Mouse (Mus musculus) heart, postnatal 4 days (tissue): Measurements from ENCODE around the gene Prkca. TPM values are rescaled to one million over a fixed set of nuclear protein-coding genes. Genes with fewer than 3 reads are reported as not detected.

ENCODE experiments used
- DNase-seq: peaks from one replicate; pipeline ENCODE4 v3.0.0; 2021
- total RNA-seq, 2 experiments: library from RNA; stranded (reverse); gene quantifications; 2 replicates each; pipeline ENCODE4 v1.2.3; 2021

Prkca gene
- total RNA-seq, result 10 to 100 TPM; 52.2 to 57.1 TPM

DNA sequence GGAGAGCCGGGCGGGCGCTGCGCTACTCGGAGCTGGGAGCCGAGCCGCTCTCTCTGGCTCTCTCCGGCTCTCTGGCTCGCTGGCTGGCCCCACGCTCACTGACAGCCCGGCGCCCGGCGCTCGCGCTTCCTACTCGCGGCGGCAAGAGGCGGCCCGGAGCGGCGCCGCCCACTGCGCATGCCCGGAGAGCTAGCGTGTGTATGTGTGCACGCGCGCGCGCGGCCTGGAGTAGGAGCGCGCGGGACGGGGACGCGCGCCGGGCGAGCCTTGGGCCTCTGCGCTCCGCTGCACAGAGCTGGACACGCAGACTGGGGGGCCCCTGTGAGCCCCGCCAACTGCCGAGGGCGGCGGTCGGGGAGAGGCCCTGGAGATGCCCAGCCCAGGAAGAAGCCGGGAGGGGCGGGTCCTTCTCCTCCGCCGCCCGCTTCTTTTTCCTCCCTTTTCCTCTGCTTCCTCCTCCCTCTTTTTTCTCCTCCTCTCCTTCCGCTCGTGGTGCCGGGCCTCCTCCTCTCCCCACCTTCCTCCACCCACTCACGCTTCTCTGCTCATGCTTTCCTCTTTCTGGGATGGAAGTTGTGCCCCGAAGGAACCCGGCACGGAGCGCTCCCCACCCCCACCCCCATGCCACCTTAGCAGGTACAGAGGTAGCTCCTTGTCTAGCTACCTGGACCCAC is at the start of gene Prkca:
TSS of gene Prkca (minus strand) at position 140 of the 674 bp plus-strand sequence.
- DNase-seq, result peak; percentile 94

DNA sequence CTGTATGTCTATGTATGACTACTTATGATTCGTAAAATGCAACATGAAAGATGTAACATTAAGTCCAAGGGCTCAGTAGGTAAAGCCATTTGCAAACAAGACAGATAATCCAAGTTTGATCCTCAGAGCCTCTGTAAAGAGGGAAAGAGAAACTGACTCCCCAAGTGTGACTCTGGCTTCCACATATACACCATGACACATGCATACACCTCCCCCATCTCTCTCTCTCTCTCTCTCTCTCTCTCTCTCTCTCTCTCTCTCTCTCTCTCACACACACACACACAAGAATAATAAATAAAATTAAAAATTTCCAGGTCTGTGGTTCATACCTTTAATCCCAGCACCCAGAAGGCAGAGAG is 41.9 kb upstream of the Prkca start:
- DNase-seq, result no peak

DNA sequence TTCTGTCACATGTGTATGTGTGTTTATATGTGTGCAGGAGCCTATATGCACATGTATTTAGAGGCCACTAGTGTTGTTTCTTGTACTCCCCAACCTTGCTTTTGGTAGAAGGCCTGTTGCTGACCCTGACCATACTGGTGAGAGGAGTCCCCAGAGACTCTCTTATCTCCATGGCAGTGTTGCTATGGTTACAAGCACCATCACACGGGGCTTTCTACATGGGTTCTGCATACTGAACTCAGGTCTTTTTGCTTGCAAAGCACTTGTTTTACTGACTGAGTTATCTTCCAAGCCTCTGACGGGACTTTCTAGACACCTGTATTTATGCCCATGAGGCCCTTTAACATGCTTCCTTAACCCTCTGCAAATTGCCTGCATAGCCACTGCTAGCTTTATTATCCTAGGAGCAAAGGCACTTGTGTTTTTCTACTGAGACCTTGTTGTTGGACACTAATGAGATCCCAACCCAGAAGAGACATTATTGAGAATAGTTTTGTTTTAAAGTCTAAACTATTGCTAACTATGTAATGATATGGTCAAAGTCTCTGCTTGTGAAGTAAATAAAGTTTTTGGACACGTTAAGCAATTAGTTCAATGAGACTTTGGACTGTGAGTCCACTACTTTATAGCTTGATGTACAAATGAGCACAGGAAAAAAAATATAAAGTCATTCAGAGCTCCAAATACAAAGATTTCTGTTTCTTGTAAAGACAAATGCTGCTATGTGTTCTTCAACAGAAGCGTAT is 41.4 kb upstream of the Prkca start:
- no peak for DNase-seq

DNA sequence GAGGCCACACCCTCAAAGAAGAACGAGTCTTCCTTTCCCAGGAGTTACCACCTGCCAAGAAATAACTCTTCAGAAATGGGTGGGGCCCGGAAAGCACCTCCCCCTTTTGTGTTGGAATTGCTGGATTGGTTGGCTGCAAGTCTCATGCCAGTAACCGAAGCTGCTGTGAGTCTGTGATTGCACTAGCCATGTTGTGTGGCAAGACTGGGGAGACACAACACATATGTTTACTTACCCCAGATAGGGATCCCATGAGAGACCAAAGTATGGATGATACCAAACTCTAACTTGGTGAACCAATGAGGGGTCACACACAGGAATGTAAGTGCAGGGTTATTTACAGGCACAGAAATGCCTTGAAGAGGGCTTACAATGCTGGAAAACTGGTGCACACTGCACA is 38.9 kb upstream of the Prkca start:
- no peak for DNase-seq

DNA sequence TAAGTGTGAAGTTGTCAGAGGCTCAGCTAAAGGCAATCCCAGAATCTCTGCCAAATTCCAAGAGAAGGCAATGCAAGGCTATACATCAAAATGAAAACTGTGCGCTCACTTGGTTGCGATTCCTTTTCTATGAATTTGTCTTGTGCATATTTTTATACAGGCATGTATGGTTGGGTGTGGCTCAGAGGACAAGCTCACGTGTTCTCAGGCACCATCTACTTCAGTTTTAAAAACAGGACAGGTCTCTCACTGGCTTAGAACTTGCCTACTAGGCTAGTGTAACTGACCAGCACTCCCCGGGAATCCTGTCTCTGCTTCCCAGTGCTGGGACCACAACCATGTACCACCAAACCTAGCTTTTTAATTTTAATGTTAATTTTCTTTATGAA is 34.6 kb upstream of the Prkca start:
- no peak for DNase-seq

DNA sequence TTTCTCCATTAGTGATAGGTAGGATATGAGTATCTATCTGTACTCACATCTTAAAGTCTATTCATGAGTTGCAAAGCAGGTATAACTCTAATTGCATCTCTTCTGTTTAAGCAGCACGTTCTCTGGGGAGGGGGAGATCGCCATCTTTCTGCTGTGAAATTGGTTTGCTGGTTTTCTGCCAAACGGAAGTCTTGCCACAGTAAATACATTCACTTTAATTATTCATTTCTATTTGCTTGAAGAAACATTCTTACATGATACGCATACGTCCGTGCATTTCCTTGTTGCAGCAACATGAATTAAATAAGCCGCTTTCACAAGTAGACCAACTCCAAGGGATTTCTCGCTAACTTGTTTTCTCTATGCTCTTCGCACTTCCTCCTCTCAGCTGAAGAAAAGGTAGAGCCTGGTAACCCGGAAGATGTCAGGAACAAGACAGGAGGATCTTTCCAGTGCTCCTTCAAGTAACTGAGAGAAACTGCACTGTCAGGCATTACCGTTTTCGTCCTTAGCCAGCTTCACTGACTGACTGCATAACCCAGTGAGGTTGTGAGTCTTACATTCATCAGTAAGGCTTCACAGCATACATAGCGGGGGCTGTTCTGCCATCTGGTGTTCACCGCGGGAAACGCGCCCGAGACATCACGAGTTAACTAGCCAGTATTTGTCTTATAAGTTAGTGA is 34.1 kb upstream of the Prkca start:
- peak; percentile 83 for DNase-seq

DNA sequence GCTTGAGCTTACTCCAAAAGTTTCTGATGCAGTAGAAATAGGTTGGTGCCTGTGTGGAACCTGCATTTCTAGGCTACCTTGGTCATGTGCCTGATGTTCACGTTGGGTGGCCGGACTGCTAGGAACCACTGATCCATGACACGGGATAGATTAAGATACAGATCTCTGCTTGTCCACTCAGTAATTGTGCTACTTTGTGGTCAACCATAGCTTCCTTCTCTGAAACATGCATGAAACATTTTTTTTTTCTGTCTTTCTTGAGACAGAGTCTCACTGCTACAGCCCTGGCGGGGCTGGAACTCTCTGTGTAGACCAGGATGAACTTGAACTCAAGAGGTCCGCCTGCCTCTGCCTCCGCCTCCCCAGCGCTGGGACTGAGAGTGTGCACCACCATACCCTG is 33.1 kb upstream of the Prkca start:
- DNase-seq, result no peak

DNA sequence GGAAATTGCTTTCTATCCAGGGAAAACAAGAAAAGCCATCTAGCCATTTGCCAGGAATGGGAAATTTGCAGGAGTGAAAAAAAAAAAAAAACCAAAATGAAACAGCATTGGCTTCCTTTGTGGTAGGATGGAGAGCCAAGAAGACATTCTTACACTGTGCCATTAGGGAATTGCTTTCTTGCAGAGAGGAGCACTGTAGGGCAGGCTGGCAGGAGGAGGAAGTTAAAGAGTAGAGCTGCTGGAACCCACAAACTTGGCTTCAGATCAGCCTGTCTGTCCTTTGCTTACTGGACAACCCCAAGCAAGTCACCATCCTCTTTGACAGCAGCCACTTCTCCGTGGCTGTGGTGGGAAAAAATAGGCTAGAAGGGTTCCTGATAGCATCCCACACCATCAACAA is 23.3 kb upstream of the Prkca start:
- DNase-seq, result no peak

DNA sequence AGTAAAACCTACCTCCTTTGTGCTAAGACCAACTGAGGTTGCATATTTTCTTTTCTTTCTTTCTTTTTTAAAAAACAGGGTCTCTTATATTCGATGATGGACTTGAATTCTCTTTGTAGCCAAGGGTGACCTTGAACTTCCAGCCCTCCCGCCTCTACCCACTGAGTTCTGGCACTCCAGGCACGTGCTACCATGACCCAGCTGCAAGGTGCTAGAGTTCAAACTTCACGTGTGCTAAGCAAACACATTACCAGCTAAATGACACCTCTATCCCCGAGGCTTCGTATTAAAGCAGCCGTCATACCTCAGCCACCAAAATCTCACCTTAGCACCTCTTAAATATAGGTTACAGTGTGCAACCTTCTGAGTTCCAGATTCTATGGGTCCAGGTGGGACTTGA is 21.9 kb upstream of the Prkca start:
- DNase-seq, result no peak

DNA sequence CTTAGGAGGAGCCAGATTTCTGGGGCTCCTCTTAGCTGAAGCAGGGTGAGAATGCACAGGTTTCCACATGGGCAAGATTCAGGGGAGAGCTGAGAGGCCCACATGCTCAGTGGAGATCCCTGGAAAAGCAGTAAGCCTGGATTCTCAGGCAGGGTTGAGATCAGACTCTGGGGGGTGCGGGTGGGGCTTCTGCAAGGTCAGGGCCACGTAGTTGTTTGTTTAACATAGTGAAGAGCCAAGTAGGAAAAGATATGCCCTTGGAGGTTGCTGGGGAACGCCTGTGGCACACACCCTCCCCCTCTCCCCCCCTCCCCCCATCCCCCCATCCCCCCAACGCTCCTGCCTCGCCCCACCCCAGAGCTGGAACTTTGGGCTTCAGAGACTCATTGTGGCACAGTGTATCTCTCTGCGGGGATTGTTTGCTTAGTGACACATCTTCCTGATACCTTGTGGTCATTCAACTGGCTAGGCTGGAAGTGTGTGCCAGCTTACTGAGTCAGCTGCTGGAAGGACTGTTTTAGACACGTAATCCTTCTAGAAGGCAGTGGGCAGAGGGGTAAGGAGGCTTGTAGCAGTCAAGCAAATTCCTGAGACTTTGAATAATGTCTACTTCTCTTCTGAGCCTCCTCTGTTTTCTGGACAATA is 21.3 kb upstream of the Prkca start:
- DNase-seq, result peak; percentile 26

DNA sequence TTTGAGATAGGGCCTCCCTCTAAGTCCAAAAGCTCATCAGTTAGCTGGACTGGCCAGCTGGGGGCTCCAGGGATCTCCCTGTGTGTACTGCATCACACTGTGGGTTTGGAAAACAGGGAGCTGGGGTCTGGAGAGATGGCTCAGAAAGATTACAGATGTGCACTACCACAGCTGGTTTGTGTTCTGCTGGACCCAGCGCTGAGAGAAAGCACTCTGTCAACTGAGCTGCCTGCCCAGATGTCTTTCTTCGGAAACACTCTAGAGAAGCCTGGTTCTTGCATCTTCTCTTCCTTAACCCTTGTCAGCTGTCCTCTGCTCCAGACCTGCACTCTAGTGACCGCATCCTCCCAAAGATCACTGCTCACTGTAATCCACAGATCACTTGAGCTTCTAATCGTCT is 20.3 kb upstream of the Prkca start:
- DNase-seq, result no peak

DNA sequence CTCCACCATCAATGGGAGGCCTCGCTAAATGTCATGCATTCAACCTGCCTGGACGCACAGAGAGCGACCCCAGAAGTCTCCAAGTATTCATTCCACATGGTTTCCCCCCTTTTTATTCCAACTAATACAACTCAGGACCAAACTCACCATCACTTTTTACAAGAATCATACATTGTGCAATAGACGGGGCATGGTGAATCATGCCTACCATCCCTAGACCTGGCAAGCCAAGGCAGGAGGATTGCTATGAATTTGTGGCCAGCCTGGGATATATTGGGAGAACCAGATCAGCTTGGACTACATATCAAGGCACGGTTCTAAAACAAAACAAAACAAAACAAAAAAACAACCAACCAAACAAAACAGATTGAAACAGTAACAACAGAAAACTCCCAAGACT is 19.2 kb upstream of the Prkca start:
- no peak for DNase-seq

DNA sequence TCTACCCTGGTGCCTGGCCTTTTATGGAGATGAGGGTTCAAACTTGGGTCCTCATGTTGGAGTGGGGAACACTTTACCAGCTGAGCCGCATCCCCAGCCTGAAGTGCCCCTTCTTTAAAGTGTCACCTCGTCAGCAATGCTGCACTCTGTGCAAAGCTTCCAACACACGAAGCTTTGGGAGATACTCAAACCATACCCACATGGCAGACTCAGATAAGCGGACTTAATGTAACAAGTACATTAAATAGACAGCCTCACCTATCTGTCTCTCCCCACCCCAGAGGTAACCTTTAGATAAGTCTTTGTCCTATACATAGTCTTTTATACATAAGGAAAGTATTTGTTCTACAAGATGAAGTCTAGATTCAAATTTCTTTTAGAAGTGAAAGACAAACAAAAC is 17.3 kb upstream of the Prkca start:
- no peak for DNase-seq

DNA sequence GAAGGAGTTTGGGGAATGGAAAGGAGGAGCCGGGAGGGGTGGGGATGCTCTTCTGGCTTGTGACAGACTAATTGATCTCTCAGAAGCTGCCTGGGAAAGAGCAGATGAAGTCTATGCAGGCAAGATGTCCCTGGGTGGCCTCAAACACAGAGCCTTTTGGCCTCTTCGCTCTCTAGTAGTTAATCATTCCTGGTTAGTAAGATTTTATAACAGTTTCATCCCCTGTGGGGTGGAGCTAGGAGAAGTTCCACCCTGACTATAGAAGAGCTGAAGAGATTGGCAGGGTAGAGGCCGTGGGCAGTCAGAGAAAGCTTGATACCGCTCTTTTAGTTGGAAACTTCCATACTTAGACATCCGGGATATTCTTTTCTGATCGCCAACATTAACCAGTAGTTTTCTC is 15.2 kb upstream of the Prkca start:
- DNase-seq, result no peak

DNA sequence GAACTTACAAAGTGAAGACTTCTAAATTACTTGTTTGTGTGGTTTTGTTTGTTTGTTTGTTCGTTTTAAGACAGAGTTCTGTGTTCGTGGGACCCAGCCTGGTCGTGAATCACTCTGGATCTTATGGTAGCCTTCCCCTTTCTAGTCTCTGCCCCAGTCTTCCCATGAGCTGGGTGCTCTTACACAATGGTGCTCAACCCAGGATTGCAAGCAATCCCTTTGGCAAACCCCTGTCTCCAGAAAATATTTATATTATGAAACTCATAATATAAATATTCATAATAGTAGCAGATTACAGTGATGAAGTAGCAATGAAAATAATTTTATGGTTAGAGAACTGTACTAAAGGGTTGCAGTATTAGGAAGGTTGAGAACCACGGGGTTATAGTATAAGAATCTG is 12.3 kb upstream of the Prkca start:
- no peak for DNase-seq

DNA sequence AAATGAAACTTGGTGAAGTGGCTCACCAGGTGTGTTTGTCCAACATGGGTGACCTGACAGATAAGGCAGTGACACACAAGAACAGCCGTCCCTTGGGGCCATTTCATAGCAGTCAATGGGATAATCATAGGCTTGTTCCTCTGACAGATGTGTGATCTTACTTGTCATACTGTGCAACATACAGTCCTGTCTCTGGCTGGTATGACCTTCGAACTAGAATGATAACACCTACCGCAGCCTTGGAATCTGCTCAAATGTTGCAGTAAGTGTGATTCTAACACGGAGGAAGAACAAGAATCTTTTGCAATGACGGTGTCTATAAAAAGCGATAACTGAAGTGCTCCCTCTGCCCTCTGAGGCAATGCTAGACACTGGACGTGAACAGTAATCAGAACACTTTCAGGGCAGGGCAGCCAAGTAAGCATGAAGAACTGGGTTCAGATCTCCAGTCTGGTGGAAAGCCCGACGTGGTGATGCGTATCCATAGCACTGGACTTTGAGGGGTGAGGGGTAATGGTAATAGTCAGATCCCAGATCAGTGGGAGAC is 9.2 kb upstream of the Prkca start:
- no peak for DNase-seq

DNA sequence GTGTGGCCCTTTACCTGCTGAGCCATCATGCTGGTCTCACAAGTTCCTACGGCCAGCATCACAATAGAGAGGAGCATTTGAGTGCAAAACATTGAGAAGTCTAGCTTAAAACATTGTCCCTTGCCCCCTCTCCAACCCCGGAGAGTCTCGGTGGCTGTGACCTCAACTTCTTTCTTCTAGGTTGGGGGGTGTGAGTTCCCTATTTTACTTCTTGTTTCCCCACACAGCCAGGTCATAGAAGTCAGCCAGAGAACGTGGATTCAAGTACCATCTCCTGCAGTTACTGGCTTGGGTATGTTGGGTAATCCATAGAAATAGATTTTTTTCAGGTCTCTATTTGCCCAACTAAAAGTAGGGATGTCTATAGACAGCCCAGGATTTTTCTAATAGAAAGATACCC is 7.1 kb upstream of the Prkca start:
- DNase-seq, result no peak

DNA sequence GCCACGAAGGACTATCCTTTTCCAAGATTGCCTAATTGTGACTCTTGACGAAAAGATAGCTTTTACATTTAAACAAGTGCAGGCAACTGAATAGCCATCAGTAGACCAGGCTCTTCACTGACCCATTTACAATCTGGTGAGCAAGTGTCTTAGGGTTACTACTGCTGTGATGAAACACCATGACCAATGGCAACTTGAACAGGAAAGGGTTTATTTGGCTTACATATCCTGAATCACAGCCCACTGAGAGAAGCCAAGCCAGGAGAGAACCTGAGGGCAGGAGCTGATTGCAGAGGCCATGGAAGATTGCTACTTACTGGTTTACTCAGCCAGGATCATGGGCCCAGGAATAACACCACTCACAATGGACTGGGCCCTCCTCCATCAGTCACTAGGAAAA is 1.6 kb upstream of the Prkca start:
- no peak for DNase-seq

DNA sequence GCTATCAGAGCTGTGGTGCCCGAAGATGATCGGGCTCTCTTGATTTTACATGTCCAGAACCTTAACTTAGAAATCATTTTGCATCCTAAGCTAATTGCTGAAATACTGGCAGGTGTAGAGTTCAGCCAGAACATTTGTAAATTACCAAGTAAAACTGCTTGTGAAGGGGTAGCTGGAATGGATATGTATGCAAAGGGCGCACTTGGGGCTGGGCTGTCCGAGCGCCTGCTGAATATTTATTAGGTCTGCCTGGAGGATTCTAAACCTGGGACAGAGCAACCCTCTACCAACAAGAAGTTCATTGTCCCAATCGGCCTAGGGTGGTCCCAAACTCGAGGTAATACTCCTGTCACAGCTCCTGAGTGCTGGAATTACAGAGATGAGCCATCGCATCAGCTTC is 1.0 kb upstream of the Prkca start:
- no peak for DNase-seq

DNA sequence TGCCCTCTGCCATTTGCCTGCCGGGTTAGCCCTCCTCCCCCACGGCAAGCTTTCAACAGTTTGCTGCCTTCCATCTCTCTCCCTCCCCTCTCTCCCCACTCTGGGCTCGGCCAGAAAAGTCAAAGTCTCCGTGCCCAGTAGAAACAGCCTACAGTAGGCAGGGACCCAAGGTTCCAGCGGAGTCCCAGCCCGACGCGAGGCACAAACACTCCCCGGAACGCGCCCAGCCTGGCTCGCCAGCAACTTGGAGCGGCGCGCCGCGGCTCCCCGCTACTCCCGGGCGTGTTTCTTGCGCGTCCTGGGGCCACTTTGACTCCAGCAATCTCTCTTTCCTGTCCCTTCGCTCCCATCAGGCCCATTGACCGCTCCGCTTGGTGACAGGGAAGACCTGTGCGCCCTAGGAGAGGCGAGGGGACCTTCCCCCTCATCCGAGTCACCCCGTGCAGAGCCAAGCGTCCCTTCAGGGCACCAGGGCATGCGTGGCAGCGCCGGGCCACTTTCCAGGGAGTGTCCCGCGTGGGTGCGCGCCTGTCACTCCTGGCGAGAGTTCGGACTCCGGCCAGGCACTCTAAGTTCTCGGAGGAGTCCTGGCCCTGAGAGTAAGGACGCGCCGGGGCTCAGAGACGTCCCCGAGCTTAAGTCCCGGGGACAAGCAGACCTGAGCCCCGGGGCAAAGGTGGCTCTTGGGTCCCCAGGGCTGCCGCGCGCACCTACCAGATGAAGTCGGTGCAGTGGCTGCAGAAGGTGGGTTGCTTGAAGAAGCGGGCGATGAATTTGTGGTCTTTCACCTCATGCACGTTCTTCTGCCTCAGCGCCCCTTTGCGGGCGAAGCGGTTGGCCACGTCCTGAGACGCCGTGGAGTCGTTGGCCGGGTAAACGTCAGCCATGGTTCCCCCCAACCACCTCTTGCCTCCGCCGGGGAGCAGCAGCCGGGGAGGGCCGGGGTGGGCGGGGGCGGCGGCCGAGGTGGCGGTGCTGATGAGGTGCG is 653 bp downstream of the Prkca start, which contains the start of gene Apoh:
TSS of gene Apoh (plus strand) at position 574 of the 988 bp plus-strand sequence.
- peak; percentile 73 for DNase-seq

DNA sequence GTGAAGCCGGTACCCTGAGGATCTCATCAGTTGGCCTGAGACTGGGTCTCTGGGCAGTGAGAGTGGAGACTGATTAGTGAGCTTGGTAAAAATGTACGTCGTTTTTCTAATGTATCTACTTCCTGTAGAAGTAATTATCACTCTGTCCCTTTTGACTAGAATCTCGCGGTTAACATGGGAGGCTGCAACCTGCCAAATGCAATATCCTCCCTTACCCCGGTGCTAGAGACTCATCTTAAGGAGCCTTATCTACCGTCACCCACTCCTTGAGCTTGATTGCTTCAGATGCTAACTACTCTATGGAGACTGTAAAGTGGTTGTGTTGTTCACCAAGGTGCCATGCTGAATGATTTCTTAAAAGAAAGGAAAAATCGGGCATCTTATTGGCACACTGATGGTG is 1.9 kb downstream of the Prkca start:
- no peak for DNase-seq

DNA sequence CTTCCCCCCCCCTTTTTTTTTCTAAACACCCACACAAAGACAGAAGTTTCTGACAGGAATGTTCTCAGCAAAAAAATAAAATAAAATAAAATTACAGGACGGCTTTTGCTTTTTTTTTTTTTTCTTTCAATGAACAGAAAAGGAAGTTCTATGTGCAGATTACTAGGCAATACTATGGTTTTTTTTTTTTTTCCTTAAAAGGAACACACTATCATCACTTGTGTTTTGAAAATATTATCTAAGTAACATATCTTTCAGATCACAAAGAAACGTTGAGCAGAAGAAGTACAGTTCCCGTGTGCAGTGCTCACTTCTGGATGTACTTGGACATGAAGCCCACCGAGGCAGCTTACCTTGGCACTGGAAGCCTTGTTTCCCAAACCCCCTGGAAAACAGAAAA is 3.4 kb downstream of the Prkca start:
- no peak for DNase-seq
